Mouse (Mus musculus) forebrain, embryonic 11.5 days (tissue): Measurements from ENCODE around the gene Tatdn3. TPM values are rescaled to one million over a fixed set of nuclear protein-coding genes. Genes with fewer than 3 reads are reported as not detected.

Experiments
- ATAC-seq: fragments of 200-750 bp; cut with Nextera tagmentation; replicated peaks from 2 replicates; pipeline ENCODE4 v1.8.0; 2017; ENCODE audit warnings: moderate TSS enrichment; ENCODE audit not compliant: low FRiP score
- DNase-seq: peaks from one replicate; pipeline ENCODE4 v3.0.0-alpha.2; 2017; ENCODE audit warnings: low spot score
- H3K27ac ChIP-seq: fragments of 300-500 bp; sonication (generic); 2 replicates; pipeline ENCODE4 v1.5.1; 2014; ENCODE audit warnings: low read depth, low read length
- H3K27me3 ChIP-seq: fragments of 300-500 bp; sonication (generic); 2 replicates; pipeline ENCODE4 v1.6.1; 2014; ENCODE audit warnings: mild to moderate bottlenecking, low read length, mixed read lengths; ENCODE audit not compliant: control insufficient read depth, insufficient read depth
- H3K36me3 ChIP-seq: fragments of 300-500 bp; sonication (generic); 2 replicates; pipeline ENCODE4 v1.6.1; 2014; ENCODE audit warnings: mild to moderate bottlenecking, low read length, moderate library complexity, mixed read lengths; ENCODE audit not compliant: control insufficient read depth, insufficient read depth
- H3K4me1 ChIP-seq: fragments of 300-500 bp; sonication (generic); replicated peaks from 2 replicates; pipeline ENCODE4 v1.6.1; 2014; ENCODE audit warnings: low read length, mixed read lengths; ENCODE audit not compliant: control insufficient read depth, insufficient read depth
- H3K4me2 ChIP-seq: fragments of 300-500 bp; sonication (generic); 2 replicates; pipeline ENCODE4 v1.6.1; 2014; ENCODE audit warnings: low read depth, mild to moderate bottlenecking, low read length, moderate library complexity, mixed read lengths; ENCODE audit not compliant: severe bottlenecking
- H3K4me3 ChIP-seq: fragments of 300-500 bp; sonication (generic); 2 replicates; pipeline ENCODE4 v1.5.1; 2014; ENCODE audit warnings: low read depth, low read length
- H3K9ac ChIP-seq: fragments of 300-500 bp; sonication (generic); 2 replicates; pipeline ENCODE4 v1.6.1; 2014; ENCODE audit warnings: low read length
- H3K9me3 ChIP-seq: fragments of 300-500 bp; sonication (generic); 2 replicates; pipeline ENCODE4 v1.6.1; 2016; ENCODE audit warnings: low read length, mixed read lengths; ENCODE audit not compliant: control insufficient read depth
- WGBS: fragments of 180-500 bp; shearing (Covaris S2); extraction: QIAGEN DNeasy Blood & Tissue Kit; methylation state at CpG from one replicate; pipeline ENCODE4 v1.1.7; 2014; 5-methylcytosine and 5-hydroxymethylcytosine counted together
- polyA plus RNA-seq: library from polyadenylated mRNA; unstranded; fragments of >200 nt; fragmentation: Nextera tagmentation; extraction: Ambion mirVana; gene quantifications from 2 replicates; pipeline ENCODE4 v1.2.1, GENCODE M21; 2014

Gene Tatdn3
- polyA plus RNA-seq, 1 experiment from 2014 or later, result 10.9 TPM

DNA sequence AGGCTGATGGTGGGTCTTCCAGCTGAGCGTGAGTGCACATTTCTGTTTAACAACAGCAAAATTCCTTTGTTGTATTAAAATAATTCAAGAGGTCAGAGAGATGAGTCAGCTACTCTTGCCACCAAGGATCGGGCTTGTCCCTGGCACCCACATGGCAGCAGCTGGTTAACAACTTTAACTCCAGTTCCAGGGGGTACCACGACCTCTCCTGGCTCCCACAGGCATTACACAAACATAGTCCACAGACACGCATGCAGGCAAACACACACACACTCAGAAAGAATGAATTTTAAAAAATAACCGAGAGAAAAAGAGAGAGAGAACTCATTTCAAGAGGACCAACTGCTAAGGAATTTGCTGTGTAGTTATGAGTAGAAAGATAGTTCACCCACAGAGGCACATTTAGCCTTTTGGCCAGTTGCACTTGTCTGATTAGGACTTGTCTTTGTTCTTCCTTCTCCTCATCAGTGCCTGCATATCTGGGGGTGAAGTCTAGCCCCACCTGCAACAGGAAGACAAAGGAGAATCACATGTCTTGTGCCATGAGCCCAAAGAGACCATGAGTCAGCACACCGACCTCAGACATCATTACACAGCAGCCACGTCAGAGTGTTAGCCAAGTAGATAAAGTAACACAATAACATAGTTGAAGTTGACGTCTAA lies 7.7 kb downstream of the Tatdn3 start:
- Histone ChIP-seq H3K36me3 (no peaks in the 10 kb centered on the region), H3K27ac (no peak overlapping the region), H3K4me2 (no peak overlapping the region), H3K4me1 (no peaks in the 10 kb centered on the region), H3K9ac (no peak overlapping the region), H3K9me3 (no peaks in the 10 kb centered on the region), H3K27me3 (no peaks in the 10 kb centered on the region), H3K4me3 (no peak overlapping the region)
- no peak for DNase-seq
- 74% methylated on average over 8 of the region's 8 CpGs for WGBS
- ATAC-seq, result no peak

DNA sequence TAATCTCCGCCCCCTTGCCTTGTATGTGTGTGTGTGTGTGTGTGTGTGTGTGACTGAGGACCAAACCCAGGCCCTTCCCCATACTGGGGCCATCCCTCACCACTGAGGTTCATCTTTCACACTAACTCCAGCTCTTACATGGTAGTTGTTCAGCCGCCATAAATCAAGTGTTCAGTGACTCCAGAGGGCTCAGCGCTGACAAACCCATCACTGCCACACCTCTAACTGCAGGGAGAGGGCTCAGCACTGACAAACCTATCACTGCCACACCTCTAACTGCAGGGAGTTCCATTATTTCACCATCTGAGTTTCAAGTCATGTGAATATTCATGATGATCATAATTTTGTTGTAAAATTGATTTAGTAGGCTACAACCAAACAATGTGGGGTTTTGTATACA lies 9.2 kb downstream of the Tatdn3 start:
- Histone ChIP-seq H3K9me3 (no peaks in the 10 kb centered on the region), H3K4me2 (no peak overlapping the region), H3K36me3 (no peaks in the 10 kb centered on the region), H3K9ac (no peak overlapping the region), H3K27me3 (no peaks in the 10 kb centered on the region), H3K27ac (no peak overlapping the region), H3K4me3 (no peak overlapping the region), H3K4me1 (no peaks in the 10 kb centered on the region)
- DNase-seq (no peak), ATAC-seq (no peak)
- WGBS, result 92% methylated on average over 3 of the region's 3 CpGs

DNA sequence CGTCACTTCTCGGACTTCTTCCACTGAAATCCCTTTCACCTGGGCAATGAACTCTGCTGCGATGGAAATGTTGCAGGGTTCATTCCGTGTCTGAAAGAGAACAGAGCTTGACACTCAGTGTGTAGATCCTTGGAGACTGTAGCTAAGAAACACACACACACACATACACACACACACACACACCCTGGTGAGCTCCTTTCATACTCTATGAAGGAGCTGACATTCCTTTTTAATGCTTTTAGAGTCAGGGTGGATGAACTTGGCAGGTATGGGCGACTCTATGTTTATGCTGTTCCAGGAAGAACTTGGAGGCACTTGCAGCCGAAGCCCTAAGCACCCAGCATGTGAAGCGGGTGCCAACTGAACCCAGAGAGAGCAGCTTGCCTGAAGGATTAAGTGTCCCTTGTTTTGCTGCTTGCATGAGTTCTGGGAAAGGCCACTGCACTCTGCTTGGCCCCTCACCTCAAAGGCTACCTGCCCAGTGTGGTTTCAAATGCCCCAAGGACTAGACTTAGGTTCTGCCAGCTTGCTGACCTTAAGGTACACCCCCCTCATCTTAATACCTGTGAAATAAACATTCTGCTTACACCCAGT lies 16.4 kb downstream of the Tatdn3 start:
- no peaks in the 10 kb centered on the region for H3K4me1 ChIP-seq
- no peak overlapping the region for H3K9ac ChIP-seq
- no peaks in the 10 kb centered on the region for H3K27me3 ChIP-seq
- H3K36me3 ChIP-seq, result no peaks in the 10 kb centered on the region
- DNase-seq, result no peak
- no peak overlapping the region for H3K27ac ChIP-seq
- ATAC-seq, result no peak
- no peak overlapping the region for H3K4me3 ChIP-seq
- H3K4me2 ChIP-seq, result no peak overlapping the region
- WGBS, result 76% methylated on average over 7 of the region's 7 CpGs
- H3K9me3 ChIP-seq, result no peaks in the 10 kb centered on the region

DNA sequence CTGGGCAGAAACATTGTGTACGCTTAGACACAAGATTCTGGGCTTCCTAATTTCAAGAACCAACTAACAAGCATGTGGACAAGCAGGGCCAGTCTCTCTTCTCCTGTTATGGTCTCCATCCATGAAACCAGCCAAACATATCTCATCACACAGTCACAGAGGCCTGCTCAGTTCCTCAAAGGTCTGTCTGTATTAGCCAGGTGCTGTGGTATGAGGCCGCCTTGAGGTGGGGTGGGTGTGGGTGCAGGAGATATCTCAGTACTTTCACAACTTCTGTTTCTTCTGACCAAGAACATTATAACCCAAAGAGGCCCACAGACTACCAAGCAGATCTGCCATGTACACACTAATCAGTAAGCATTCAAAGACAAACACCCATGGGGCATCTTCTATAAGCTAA lies 17.5 kb downstream of the Tatdn3 start:
- Histone ChIP-seq H3K9ac (no peak overlapping the region), H3K4me1 (no peaks in the 10 kb centered on the region), H3K27ac (no peak overlapping the region), H3K4me3 (no peak overlapping the region), H3K36me3 (no peaks in the 10 kb centered on the region), H3K27me3 (no peaks in the 10 kb centered on the region), H3K9me3 (no peaks in the 10 kb centered on the region), H3K4me2 (no peak overlapping the region)
- no peak for DNase-seq
- ATAC-seq, result no peak
- WGBS, result 89% methylated on average over 2 of the region's 2 CpGs

DNA sequence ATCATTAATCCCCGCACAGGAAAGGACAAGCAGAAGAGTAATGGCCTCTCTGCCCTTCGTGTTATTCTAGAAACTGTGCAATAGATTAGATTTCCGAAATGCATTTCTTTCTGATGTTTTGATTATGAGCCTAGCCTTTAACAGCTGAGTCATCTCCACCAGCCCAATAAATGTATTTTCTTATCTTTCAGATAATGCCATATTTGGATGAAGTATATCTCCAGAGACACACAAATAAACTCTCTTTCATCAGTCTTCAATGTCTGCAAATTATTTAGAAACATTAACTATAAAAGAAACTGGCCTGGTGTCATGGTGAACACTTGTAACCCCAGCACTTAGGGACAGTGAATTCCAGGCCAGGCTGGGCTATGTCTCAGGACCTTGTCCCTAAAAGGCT lies 20.0 kb downstream of the Tatdn3 start:
- no peak for DNase-seq
- no peak for ATAC-seq
- Histone ChIP-seq H3K36me3 (no peaks in the 10 kb centered on the region), H3K4me3 (no peak overlapping the region), H3K4me1 (no peaks in the 10 kb centered on the region), H3K9ac (no peak overlapping the region), H3K27me3 (no peaks in the 10 kb centered on the region), H3K9me3 (no peaks in the 10 kb centered on the region), H3K27ac (no peak overlapping the region), H3K4me2 (no peak overlapping the region)
- 87% methylated on average over 3 of the region's 3 CpGs for WGBS

DNA sequence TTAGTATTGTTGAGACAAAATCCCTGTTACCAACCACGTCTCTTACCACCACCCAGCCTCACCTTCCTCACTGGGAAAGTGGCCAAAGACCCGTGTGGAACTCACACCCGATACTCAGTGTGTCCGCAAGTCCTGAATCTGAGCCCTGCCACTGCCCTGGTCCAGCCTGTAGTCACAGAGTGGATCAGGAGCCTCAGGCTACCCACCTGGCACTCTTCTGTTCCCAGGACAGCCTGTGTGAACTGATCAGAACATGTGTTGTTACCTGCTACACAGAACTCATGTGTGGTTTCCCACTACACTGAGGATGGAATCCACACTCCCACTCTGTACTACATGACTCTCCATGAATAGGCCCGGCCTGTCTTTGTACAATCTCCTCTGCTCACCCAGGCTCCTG lies 20.6 kb downstream of the Tatdn3 start:
- Histone ChIP-seq H3K9me3 (no peaks in the 10 kb centered on the region), H3K36me3 (no peaks in the 10 kb centered on the region), H3K4me2 (no peak overlapping the region), H3K9ac (no peak overlapping the region), H3K4me3 (no peak overlapping the region), H3K4me1 (no peaks in the 10 kb centered on the region), H3K27me3 (no peaks in the 10 kb centered on the region), H3K27ac (no peak overlapping the region)
- 83% methylated on average over 5 of the region's 5 CpGs for WGBS
- ATAC-seq (no peak), DNase-seq (no peak)

DNA sequence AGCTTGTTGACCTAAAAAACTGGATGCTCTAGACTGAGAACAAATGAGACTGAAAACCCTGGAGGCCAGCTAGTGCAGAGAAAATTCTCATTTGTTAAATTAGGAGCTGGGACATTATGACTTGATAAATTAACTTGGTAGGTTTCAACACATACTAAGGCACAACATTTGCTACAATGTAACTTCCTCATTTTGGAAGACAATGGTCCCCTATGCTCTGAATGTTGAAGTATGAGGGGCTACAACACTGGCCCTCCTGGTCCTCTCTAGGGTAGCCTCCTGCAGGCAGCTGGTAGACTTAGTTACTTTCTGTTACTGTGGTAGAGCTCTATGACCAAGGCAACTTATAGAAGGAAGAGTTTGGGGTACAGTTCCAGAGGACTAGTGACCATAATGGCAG lies 21.4 kb downstream of the Tatdn3 start:
- Histone ChIP-seq H3K4me1 (no peaks in the 10 kb centered on the region), H3K27ac (no peak overlapping the region), H3K4me2 (no peak overlapping the region), H3K36me3 (no peaks in the 10 kb centered on the region), H3K4me3 (no peak overlapping the region), H3K27me3 (no peaks in the 10 kb centered on the region), H3K9me3 (no peaks in the 10 kb centered on the region), H3K9ac (no peak overlapping the region)
- DNase-seq (no peak), ATAC-seq (no peak)

DNA sequence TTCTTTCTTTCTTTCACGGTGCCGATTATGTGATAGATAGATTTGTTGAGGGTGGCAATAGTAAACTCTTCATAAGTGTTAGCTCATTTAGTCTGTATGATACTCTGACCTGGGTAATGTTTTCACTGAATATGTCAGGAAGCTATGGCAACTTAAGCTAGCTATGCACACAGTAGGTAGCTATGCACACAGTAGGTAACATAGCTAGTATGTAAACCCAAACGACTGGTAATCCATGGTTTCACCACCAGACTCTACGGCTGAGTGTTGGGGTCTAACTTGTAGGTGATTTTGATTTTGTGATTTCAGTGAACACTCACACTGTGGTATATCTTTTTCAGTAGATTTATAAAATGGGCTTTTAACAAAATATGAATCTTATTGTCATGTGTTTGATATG lies 24.7 kb downstream of the Tatdn3 start:
- Histone ChIP-seq H3K27me3 (no peaks in the 10 kb centered on the region), H3K4me3 (no peak overlapping the region), H3K27ac (no peak overlapping the region), H3K36me3 (no peaks in the 10 kb centered on the region), H3K4me2 (no peak overlapping the region), H3K9ac (no peak overlapping the region), H3K4me1 (peaks cover 5% of the 10 kb centered on the region; the same call in 1 of the 2 replicates), H3K9me3 (no peaks in the 10 kb centered on the region)
- WGBS, result 93% methylated on average over 4 of the region's 4 CpGs
- ATAC-seq (no peak), DNase-seq (no peak)
